Mouse (Mus musculus) embryonic fibroblast, embryonic 13.5 days (primary cell): ENCODE results near the gene Spata6. TPM values are rescaled to one million over a fixed set of nuclear protein-coding genes. Genes with fewer than 3 reads are reported as not detected.

Source experiments
- H3K27ac ChIP-seq: 2 replicates; pipeline ENCODE4 v1.5.1; 2012; ENCODE audit warnings: low read length, control low read depth, inconsistent platforms; ENCODE audit not compliant: insufficient read depth
- H3K4me1 ChIP-seq: 2 replicates; pipeline ENCODE4 v1.6.1; 2011; ENCODE audit warnings: low read length; ENCODE audit not compliant: control insufficient read depth, insufficient read depth
- H3K4me3 ChIP-seq: 2 replicates; pipeline ENCODE4 v1.5.1; 2011; ENCODE audit warnings: mild to moderate bottlenecking, control low read depth, low read length; ENCODE audit not compliant: insufficient read depth
- CTCF ChIP-seq: IDR thresholded peaks from 2 replicates; pipeline ENCODE4 v1.5.1; 2011; ENCODE audit warnings: mild to moderate bottlenecking, control low read depth, low read length, moderate library complexity, borderline replicate concordance; ENCODE audit not compliant: insufficient read depth
- POLR2A ChIP-seq: IDR thresholded peaks from 2 replicates; pipeline ENCODE4 v1.6.1; 2011; ENCODE audit warnings: low read depth, mild to moderate bottlenecking, control low read depth, low read length, moderate library complexity
- polyA plus RNA-seq: library from polyadenylated mRNA; stranded (reverse); fragments of >200 nt; gene quantifications from 2 replicates; pipeline ENCODE4 v1.2.4, GENCODE M21; 2011; ENCODE audit warnings: low read depth; ENCODE audit not compliant: missing spikeins, insufficient read length

The Spata6 gene
- polyA plus RNA-seq, result 57.7 and 59.3 TPM in 2 replicates

DNA sequence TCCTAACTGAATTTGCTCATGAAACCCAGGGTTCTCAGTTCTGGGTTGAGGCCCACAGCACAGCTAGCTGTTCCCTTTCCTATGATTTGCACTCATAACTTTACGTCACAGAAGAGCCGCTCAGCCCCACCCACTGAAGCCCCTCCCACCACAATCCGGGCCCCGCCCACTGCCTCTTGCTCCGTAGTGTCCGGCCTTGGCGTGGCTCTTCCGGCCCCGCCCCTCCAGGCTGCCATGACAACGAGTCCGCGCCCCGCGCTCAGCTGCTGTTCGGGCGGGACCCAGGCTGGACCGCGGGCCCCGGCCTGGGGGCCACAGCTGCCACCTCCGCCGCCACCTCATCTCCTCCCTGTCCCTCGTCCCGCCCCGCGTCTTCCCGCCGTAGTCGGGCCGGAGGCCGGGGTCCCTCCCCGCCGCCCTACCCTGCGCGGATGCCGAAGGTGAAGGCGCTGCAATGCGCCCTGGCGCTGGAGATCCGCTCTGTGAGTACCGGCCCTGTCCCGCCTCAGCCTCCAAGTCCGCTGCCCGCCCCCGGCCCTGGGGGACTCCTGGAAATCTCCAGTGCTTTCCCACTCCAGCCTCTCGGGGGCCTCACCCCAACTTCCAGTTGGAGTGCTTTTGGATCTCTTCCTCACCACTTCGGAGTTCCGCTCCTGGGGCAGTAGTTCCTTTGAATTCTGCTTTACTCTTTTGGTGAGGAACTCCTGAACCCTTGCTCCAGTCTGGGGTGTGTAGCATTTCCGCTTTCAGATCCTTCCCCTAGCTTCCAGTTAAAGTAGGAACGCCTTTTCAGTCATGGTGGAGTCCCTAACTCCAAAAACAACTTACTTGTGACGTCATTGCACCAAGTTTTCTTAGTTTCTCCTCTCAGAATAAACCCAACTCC is at the start of gene Spata6:
Gene Spata6, plus strand, starts transcription at position 209 of the 886 bp plus-strand sequence.
- Histone ChIP-seq H3K4me1 (no peaks in the 10 kb centered on the region), H3K4me3 (peak within 1 kb of the TSS; percentile 64), H3K27ac (peak within 1 kb of the TSS; percentile 74)
- TF ChIP-seq CTCF (no peak), POLR2A (peak; percentile 63)

DNA sequence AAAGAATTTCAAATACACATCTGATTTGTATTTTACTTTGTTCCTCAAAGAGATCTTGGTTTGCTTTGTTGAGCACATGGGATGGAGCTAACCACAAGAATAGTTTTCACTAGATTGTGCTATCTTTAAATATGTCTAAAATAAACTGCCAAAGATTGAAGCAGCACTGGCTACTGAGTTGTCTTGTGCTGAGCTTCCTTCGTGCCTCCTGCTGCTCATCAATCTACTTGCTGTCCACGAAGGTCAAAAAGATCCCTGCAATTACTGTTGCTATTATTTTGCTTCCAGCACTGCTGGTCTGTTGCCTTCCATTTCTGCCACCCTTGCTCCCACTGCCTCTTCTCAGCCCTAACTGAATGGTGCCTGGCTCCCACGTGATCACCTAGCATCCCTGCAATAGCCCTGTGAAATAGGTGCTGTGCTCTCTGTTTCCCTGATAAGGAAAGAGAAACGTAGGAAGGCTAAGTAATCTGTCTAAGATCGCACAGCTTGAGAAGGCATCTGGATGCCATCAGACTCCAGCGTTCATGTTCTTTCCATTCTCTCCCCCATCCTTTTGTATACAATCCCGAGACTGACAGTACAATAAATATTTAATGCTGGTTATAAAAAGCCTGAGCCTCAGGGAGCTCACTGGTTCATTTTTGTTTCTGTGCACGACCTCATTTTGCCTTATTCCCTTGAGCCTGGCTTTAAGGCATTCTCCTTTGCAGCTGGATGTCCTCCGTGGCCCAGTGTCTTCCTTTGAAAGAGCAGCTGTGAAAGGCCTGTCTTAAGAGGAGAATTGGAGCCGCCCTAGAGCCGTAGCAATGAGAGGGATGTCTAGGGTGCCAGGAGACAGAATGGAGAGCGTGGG is 49.0 kb upstream of the Spata6 start:
- H3K27ac ChIP-seq, result no peak overlapping the region
- H3K4me3 ChIP-seq, result no peak overlapping the region
- TF ChIP-seq POLR2A (no peak), CTCF (no peak)
- no peaks in the 10 kb centered on the region for H3K4me1 ChIP-seq

DNA sequence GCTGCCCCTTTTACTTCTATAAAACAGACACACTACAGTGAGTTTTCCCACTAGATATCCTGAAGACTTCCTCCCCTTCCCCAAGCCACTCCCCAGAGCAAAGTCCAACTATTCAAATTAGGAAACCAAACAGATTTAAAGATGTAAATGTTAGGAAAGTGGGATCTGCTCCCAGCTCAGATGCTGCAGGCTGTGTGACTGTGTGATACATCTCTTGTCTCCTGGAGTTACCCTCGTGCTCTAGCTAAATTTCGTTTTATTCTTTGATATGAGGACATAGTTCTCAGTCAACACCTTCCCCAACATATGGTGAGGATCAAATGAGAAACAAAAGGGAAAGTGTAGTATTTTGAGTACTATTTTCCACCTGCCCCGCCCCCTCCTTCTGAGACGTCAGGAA is 48.3 kb upstream of the Spata6 start:
- no peaks in the 10 kb centered on the region for H3K4me1 ChIP-seq
- TF ChIP-seq CTCF (no peak), POLR2A (no peak)
- no peak overlapping the region for H3K27ac ChIP-seq
- no peak overlapping the region for H3K4me3 ChIP-seq

DNA sequence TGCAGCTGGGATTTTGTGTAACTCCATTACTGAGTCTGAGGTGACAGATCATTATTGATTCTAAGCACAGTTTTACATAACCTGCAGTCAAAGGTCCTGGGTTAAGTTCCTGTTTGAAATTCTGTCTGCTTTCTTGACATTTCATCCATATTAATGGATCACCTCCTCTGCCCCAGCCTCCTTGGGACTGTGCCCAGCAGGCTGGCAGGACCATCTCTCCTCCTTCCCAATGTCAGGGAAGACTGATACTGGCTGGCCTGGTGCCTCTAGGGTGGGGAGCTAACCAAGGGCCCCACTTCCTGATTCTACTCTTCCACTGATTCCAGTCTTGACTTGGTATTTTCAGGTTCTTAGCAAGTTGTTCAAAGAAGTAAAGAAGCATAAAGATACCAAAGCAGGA is 45.9 kb upstream of the Spata6 start:
- no peaks in the 10 kb centered on the region for H3K4me1 ChIP-seq

DNA sequence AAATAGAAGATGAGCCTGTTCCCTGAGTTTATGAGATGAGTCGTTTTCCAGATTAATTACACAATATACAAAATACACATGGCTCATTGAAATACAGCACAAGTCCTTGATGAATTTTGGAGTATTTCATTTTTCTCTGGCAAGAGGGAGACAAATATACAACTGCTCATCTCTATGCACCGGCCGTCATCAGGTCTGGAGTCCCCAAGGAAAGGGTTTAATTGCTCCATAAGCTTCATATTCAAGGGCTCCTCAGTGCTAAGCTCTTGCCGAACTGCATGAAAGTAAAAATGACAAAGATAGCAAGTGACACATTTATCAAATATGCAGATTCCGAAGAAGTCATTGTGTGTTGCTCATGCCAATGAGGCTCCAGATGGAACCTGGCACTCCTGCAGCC is 37.9 kb upstream of the Spata6 start:
- H3K27ac ChIP-seq, result no peak overlapping the region
- no peak overlapping the region for H3K4me3 ChIP-seq
- no peaks in the 10 kb centered on the region for H3K4me1 ChIP-seq
- TF ChIP-seq POLR2A (no peak), CTCF (no peak)

More for the DNA sequence above, 45.9 kb upstream of the Spata6 start:
- H3K4me3 ChIP-seq, result no peak overlapping the region
- H3K27ac ChIP-seq, result no peak overlapping the region
- TF ChIP-seq CTCF (no peak), POLR2A (no peak)

DNA sequence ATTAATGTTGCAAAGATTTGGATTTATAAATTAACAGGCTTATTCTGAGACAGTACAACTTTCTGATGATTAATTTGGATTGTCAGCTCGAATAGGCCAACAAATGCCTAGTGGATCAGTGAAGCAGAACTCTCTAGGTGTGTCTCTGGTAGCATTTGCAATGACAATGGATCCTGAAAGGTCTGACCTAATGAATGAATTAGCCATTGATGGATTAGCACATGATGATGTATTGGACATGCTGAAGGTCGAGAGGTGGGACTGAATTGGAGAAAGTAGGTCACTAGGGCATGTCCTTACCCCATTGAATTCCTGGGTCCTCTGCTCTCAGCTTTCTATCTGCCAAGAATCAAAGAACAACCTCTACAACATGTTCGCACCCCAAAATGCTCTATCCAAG is 37.0 kb upstream of the Spata6 start:
- Histone ChIP-seq H3K27ac (no peak overlapping the region), H3K4me1 (no peaks in the 10 kb centered on the region), H3K4me3 (no peak overlapping the region)
- TF ChIP-seq CTCF, result no peak

DNA sequence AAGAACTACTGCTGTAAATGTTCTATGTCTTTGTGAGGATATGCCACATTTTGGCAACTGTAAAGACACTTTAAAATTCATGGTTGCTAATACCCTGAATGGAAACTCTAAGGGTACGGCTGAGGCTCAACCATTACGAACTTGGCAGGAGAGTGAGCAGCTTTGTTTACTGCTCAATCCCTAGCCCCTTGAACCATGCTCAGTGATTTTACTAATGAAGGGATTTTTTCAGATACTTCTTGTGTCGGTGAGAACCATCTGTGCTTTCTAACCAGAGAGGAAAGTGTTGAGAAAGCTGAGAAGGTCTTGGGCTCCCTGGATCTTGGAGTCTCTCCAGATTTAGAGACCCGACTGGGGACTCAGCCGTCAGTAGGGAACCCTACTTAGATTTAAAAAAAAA is 35.9 kb upstream of the Spata6 start:
- Histone ChIP-seq H3K27ac (no peak overlapping the region), H3K4me3 (no peak overlapping the region), H3K4me1 (no peaks in the 10 kb centered on the region)
- no peak for TF ChIP-seq POLR2A
- TF ChIP-seq CTCF, result no peak

DNA sequence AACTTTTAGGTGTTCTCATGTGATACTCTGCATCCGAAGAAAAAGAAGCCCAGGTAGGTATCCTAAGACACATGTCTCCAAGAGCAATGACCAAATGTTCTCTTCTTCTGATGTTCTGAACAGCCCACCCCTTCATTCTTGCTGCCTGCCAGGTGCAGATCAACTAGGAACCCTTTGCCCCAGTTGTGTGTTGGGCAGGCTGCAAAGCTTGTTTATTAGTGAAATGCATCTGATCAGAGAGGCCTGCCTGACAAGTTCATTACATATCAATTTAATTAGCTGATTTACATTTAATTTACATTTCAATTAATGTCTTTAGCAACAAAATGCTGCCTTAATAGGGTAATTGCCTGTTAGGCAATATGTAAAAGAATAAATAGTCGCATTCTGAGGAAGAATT is 33.8 kb upstream of the Spata6 start:
- Histone ChIP-seq H3K4me1 (no peaks in the 10 kb centered on the region), H3K27ac (no peak overlapping the region), H3K4me3 (no peak overlapping the region)
- TF ChIP-seq POLR2A (no peak), CTCF (no peak)

DNA sequence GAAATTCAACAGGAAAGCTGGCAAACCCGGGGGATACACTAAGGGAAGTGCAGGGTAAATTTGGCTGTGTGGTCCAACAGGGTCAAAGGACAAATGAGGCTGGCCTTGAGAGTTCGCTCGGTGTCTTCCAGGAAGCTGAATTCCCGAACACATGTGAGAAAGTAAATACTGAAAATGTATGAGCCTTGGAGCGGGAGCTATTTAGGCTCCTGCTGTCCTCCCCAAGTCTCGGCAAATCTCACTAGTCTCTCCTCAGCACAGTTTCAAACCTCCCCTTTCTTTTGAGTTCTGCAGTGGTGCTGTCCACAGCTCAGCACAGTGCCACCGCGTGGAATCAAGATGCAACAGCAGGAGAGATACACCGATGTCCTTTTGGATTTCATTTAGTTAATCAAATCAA is 32.8 kb upstream of the Spata6 start:
- Histone ChIP-seq H3K4me3 (no peak overlapping the region), H3K27ac (no peak overlapping the region), H3K4me1 (no peaks in the 10 kb centered on the region; the same call in 1 of the 2 replicates)
- TF ChIP-seq CTCF, result peak; percentile 89
- TF ChIP-seq POLR2A, result no peak

DNA sequence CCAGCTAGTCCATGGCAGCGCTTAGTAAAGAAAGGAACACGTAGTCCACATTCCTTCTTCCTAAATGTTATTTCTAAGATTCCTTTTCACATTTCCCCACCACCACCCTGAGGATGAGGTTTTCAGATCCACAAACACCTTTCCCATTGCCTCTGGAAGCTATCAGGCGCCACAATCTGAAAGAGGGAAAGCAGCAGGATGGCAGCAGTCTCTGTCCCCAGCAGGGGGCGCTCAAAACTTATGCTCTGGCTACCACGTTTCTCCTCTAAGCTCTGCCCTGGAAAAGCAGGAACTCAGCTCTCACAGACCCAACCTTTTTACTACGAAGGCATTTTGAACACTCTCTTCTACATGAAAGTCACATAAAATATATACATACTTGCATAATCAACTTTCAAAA is 32.2 kb upstream of the Spata6 start:
- H3K27ac ChIP-seq, result no peak overlapping the region
- no peaks in the 10 kb centered on the region; the same call in 1 of the 2 replicates for H3K4me1 ChIP-seq
- no peak for TF ChIP-seq POLR2A
- TF ChIP-seq CTCF, result peak; percentile 72
- H3K4me3 ChIP-seq, result no peak overlapping the region
